Mouse (Mus musculus) myocyte (in vitro differentiated cells): Measurements from ENCODE around the gene 4930578G10Rik. TPM values are rescaled to one million over a fixed set of nuclear protein-coding genes. Genes with fewer than 3 reads are reported as not detected.
"Not testable (repeated sequence)": the region's sequence is repeated elsewhere in the genome, so short reads cannot be mapped to it uniquely, and the experiment has no call there.

Experiments
- H3K27me3 ChIP-seq: one replicate; pipeline ENCODE4 v1.6.1; 2011; ENCODE audit not compliant: control insufficient read depth, insufficient read depth, insufficient read length
- H3K36me3 ChIP-seq: one replicate; pipeline ENCODE4 v1.6.1; 2011; ENCODE audit not compliant: control insufficient read depth, insufficient read depth
- H3K4me2 ChIP-seq: one replicate; pipeline ENCODE4 v1.6.1; 2011; ENCODE audit warnings: low read depth, control low read depth
- H3K4me3 ChIP-seq: one replicate; pipeline ENCODE4 v1.5.1; 2011; ENCODE audit warnings: mild to moderate bottlenecking, control low read depth, moderate library complexity
- H3K79me2 ChIP-seq: one replicate; pipeline ENCODE4 v1.6.1; 2011; ENCODE audit not compliant: control insufficient read depth, insufficient read depth
- H3ac ChIP-seq: one replicate; pipeline ENCODE4 v1.6.1; 2011; ENCODE audit not compliant: control insufficient read depth, insufficient read length
- CEBPB ChIP-seq: IDR thresholded peaks from 2 replicates; pipeline ENCODE4 v1.6.1; 2011; ENCODE audit warnings: mild to moderate bottlenecking, moderate library complexity; ENCODE audit not compliant: poor library complexity, insufficient read depth, severe bottlenecking
- E2F4 ChIP-seq: IDR thresholded peaks from one replicate; pipeline ENCODE4 v1.6.1; 2011; ENCODE audit warnings: mild to moderate bottlenecking, control low read depth, moderate library complexity; ENCODE audit not compliant: insufficient read depth
- MAX ChIP-seq: IDR thresholded peaks from one replicate; pipeline ENCODE4 v1.6.1; 2011; ENCODE audit warnings: low read depth, mild to moderate bottlenecking, control low read depth
- MYOD1 ChIP-seq, 3 experiments: IDR thresholded peaks; one replicate each; pipeline ENCODE4 v1.6.1; 2011; ENCODE audit warnings: control low read depth in 2 of 3, low read depth in 2 of 3, mild to moderate bottlenecking in 2 of 3, moderate library complexity in 1 of 3; ENCODE audit not compliant: insufficient read length in 2 of 3, control insufficient read depth in 1 of 3
- MYOG ChIP-seq, 3 experiments: IDR thresholded peaks; one replicate each; pipeline ENCODE4 v1.6.1; 2011; ENCODE audit warnings: control low read depth in 2 of 3, low read depth in 2 of 3, mild to moderate bottlenecking in 2 of 3; ENCODE audit not compliant: insufficient read length in 2 of 3, control insufficient read depth in 1 of 3, insufficient read depth in 1 of 3
- POLR2AphosphoS2 ChIP-seq: IDR thresholded peaks from one replicate; pipeline ENCODE4 v1.6.1; 2011; ENCODE audit warnings: low read depth, control low read depth; ENCODE audit not compliant: insufficient read length
- USF1 ChIP-seq: IDR thresholded peaks from one replicate; pipeline ENCODE4 v1.6.1; 2011; ENCODE audit warnings: low read depth, mild to moderate bottlenecking, control low read depth, moderate library complexity
- polyA plus RNA-seq: library from polyadenylated mRNA; unstranded; fragments of >200 nt; fragmentation: generic; extraction: Trizol; gene quantifications from one replicate; pipeline ENCODE4 v1.2.1, GENCODE M21; 2012; ENCODE audit warnings: missing spikeins

Gene 4930578G10Rik
- not detected for polyA plus RNA-seq

- not testable (repeated sequence) for H3K27me3 ChIP-seq, H3ac ChIP-seq, H3K79me2 ChIP-seq, H3K4me2 ChIP-seq, H3K4me3 ChIP-seq, H3K36me3 ChIP-seq
Observed at GRCm38 (mm10) chr4:42735245-42735644, at the start of gene 4930578G10Rik. Gene 4930578G10Rik (plus strand): TSS chr4:42735545.

GRCm38 (mm10) chr4:42756477-42756876 lies 21.1 kb downstream of the 4930578G10Rik start, which contains the start of gene Ccl19:
Gene Ccl19 (minus strand): TSS chr4:42756577.
- not testable (repeated sequence) for H3K4me2 ChIP-seq, H3K36me3 ChIP-seq, H3K79me2 ChIP-seq, H3K4me3 ChIP-seq, H3ac ChIP-seq, H3K27me3 ChIP-seq

GRCm38 (mm10) chr4:42773893-42774292 lies 38.5 kb downstream of the 4930578G10Rik start, which contains the start of gene Ccl21a:
Gene Ccl21a (minus strand): TSS chr4:42773993.
- H3K79me2 ChIP-seq, H3K27me3 ChIP-seq, H3K36me3 ChIP-seq, H3K4me2 ChIP-seq, H3K4me3 ChIP-seq, H3ac ChIP-seq: not testable (repeated sequence)

DNA sequence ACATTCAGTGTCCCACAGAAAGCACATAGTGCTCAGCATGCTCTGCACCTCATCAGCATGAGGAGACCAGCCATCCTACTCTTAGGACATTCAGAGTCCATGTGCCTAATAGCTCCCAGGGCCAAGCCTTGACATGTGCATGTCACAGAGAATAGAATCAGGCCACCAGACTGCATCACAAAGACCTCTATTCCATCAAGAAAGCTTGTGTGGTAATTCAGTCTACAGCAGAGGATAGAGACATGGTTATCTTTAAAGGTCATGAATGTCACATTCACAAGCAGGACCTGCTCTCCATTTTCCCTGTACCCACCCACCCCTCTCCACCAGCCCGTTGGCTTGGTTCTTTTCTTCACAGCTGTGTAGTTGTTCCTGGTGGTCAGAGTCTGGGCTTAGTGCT lies 118.4 kb downstream of the 4930578G10Rik start, which contains the start of gene Fam205a1:
Fam205a1 (minus strand) TSS at position 101 of the 400 bp plus-strand sequence.
- H3ac ChIP-seq, H3K36me3 ChIP-seq, H3K79me2 ChIP-seq, H3K4me3 ChIP-seq, H3K4me2 ChIP-seq, H3K27me3 ChIP-seq: not testable (repeated sequence)

DNA sequence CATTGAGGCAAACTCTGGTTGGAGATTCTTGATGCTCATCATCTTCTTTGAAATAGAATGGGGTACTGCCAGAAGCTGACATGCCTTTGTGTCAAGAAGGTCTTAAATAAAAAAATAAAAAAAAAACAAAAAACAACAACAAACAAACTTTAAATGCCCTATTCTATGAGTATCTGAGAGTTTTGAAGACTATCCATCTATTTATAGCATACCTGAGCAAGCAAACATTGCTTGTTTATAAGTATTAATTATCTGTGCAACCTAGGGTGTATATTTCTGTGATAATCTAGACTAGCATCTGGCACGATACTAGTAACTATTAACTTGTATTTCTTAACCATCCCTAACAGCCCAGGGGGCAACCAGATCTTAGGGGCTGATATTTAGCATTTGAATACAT lies 121.3 kb downstream of the 4930578G10Rik start, which contains the start of gene Gm12394:
Gm12394 (minus strand) TSS at position 101 of the 400 bp plus-strand sequence.
- H3K36me3 ChIP-seq, H3K79me2 ChIP-seq, H3K4me3 ChIP-seq, H3ac ChIP-seq, H3K27me3 ChIP-seq, H3K4me2 ChIP-seq: not testable (repeated sequence)

- H3K36me3 ChIP-seq, H3K27me3 ChIP-seq, H3ac ChIP-seq, H3K4me2 ChIP-seq, H3K4me3 ChIP-seq, H3K79me2 ChIP-seq: not testable (repeated sequence)
Observed at GRCm38 (mm10) chr4:42860483-42860882, 125.1 kb downstream of the 4930578G10Rik start.

- H3ac ChIP-seq, H3K36me3 ChIP-seq, H3K79me2 ChIP-seq, H3K4me2 ChIP-seq, H3K4me3 ChIP-seq: not testable (repeated sequence)
- peaks cover 12% of the 10 kb centered on the region for H3K27me3 ChIP-seq
Observed at GRCm38 (mm10) chr4:42863487-42863886, 128.1 kb downstream of the 4930578G10Rik start.

- Histone ChIP-seq H3ac (no peak overlapping the region), H3K79me2 (no peaks in the 10 kb centered on the region)
- TF ChIP-seq CEBPB: no peak
- no peak for TF ChIP-seq USF1
- no peak for TF ChIP-seq MYOD1 (IDR thresholded peaks at IDR 0.05; ENCODE audit: control insufficient read depth in 1 of 3, insufficient read length in 2 of 3, low read depth in 2 of 3)
- TF ChIP-seq POLR2AphosphoS2: no peak
- no peak for TF ChIP-seq MYOG (IDR thresholded peaks at IDR 0.05; ENCODE audit: control insufficient read depth in 1 of 3, insufficient read depth in 1 of 3, insufficient read length in 2 of 3, low read depth in 2 of 3)
- no peak for TF ChIP-seq E2F4
- TF ChIP-seq MAX: no peak
Observed at GRCm38 (mm10) chr4:42867390-42867789, 132.0 kb downstream of the 4930578G10Rik start.

More at GRCm38 (mm10) chr4:42867390-42867789, 132.0 kb downstream of the 4930578G10Rik start:
- Histone ChIP-seq H3K27me3 (peaks cover 36% of the 10 kb centered on the region), H3K4me3 (no peak overlapping the region), H3K36me3 (no peaks in the 10 kb centered on the region), H3K4me2 (no peak overlapping the region)
